Mouse (Mus musculus): ENCODE results near the gene Apc2.

Gene Apc2

GRCm38 (mm10) chr10:80262776-80263365, 32.9 kb upstream of the Apc2 start:
- in situ Hi-C loops (cut with MboI, MseI): no loop called here

GRCm38 (mm10) chr10:80264341-80265148, 31.2 kb upstream of the Apc2 start:
- in situ Hi-C loops (cut with MboI, MseI): no loop called here

DNA sequence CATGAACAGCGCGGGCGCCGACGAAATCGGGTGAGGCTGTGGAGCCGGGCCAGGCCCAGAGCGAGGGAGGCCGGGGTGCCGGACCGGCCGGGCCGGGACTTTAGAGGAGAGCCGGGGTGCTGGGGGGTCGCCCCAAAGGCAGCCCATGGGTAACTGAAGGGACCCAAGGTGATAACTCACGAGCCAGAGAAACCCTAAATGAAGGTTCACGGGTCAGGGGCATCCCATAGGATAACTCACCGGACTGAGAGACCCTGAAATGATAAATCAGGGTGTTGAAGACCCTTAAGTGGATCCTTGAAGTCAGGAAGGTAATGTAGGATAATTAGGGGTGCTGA, 30.7 kb upstream of the Apc2 start:
- in situ Hi-C loops (cut with MboI, MseI): no loop called here

DNA sequence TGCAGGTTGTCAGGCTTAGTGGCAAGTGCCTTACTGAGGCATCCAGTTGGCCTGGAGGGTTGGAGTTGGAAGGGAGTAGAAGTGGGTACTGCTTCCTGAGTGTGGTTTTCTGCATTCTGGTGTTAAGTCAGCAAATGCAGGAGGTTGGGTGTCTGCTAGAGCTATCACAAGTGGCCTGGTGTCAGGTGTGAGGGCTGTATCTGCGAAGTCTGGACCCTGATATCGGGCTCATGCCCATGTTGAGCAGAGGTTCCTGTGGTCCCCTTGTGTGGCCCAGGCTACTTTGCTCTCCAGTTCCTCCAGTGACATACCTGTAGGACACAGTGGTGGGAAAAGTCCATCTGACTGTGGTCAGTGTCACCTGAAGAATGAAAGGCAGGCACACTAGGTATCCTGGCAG, 25.7 kb upstream of the Apc2 start:
- in situ Hi-C loops (cut with MboI, MseI): no loop called here

- in situ Hi-C loops (cut with MboI, MseI): no loop called here
Observed at GRCm38 (mm10) chr10:80270734-80271181, 25.0 kb upstream of the Apc2 start.

- in situ Hi-C loops (cut with MboI, MseI): no loop called here
Observed at GRCm38 (mm10) chr10:80271186-80271843, 24.5 kb upstream of the Apc2 start.

- in situ Hi-C loops (cut with MboI, MseI): no loop called here
Observed at GRCm38 (mm10) chr10:80271870-80272585, 23.7 kb upstream of the Apc2 start.

- in situ Hi-C loops (cut with MboI, MseI): no loop called here
Observed at GRCm38 (mm10) chr10:80273847-80274246, 21.9 kb upstream of the Apc2 start.

GRCm38 (mm10) chr10:80276238-80276637, 19.5 kb upstream of the Apc2 start:
- in situ Hi-C loops (cut with MboI, MseI): no loop called here

DNA sequence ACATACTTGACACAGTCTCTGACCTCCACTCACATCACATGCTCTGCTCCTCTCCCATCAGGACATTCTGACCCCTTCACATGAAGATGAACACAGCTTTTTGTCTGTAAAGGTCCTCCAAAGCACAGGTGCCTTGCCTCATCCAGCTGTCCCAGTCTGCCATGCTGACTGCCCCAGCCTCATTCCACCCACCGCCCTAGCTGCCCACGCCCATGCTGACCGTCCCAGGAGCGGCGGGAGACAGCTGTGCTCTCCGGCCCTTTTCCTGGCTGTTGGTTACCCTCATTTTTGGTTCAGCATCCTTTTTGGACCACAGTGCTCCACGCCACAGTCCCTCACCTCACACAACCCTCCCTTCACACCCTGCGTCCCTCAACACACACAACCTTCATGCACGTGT, 17.4 kb upstream of the Apc2 start:
- in situ Hi-C loops (cut with MboI, MseI): no loop called here

DNA sequence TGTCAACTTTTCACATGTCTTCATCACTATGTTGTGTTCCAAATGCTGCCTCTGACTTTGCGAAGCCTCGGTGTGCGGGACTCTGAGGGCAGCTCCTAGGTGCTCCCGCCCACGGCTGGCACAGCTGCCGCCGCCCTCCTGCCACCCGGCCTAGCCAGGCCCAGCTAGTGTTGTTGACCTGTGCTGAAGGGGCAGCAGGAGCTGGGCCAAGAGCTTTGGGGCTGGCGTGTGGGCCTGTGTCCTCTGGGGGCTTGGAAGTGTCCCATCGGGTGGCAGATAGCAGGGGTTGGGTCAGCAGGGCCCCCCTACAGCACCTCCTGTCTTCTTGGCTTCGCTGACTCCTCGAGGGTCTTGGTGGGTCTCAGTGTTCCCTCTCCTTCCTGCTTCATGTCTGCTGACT, 16.5 kb upstream of the Apc2 start:
- in situ Hi-C loops (cut with MboI, MseI): no loop called here

- in situ Hi-C loops (cut with MboI, MseI): no loop called here
Observed at GRCm38 (mm10) chr10:80281304-80281703, 14.5 kb upstream of the Apc2 start.

- in situ Hi-C loops (cut with MboI, MseI): no loop called here
Observed at GRCm38 (mm10) chr10:80281921-80282371, 13.8 kb upstream of the Apc2 start.

GRCm38 (mm10) chr10:80282481-80283441, 13.0 kb upstream of the Apc2 start:
- in situ Hi-C loops (cut with MboI, MseI): no loop called here

DNA sequence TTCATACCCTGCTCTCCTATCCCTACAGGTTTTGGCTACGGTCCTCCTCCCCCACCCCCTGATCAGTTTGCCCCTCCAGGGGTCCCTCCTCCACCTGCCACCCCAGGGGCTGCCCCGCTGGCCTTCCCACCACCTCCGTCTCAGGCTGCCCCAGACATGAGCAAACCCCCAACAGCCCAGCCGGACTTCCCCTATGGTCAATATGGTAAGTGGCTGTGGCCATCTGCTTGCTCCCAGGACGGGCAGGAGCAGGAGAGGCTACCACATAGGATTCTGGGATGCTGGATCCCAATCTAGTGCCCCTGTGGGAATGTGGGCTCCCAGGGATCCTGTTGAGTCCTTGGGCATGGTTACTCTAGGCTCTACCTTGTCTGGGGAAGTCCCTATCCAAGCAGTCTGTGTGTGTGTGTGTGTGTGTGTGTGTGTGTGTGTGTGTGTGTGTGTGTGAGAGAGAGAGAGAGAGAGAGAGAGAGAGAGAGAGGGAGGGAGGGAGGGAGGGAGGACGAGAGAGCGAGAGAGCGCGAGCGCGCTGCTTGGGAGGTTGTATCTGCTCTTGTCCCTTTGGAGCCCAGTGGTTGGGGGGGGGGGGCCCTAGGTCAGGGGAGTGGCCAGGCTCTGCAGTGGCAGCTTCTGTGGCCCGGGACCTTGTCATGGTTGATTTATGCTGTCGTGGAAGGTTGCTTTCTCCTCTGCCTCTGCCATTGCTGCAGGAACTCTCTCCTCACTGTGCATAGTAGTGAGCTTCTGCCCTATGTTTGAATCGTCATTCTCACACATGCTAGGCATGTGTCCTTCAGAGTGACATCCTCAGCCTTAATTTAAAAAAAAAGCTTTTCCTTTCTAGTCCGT, 10.3 kb upstream of the Apc2 start:
- in situ Hi-C loops (cut with MboI, MseI): no loop called here

GRCm38 (mm10) chr10:80288097-80288496, 7.7 kb upstream of the Apc2 start:
- in situ Hi-C loops (cut with MboI, MseI): no loop called here

- in situ Hi-C loops (cut with MboI, MseI): no loop called here
Observed at GRCm38 (mm10) chr10:80288657-80289056, 7.1 kb upstream of the Apc2 start.

DNA sequence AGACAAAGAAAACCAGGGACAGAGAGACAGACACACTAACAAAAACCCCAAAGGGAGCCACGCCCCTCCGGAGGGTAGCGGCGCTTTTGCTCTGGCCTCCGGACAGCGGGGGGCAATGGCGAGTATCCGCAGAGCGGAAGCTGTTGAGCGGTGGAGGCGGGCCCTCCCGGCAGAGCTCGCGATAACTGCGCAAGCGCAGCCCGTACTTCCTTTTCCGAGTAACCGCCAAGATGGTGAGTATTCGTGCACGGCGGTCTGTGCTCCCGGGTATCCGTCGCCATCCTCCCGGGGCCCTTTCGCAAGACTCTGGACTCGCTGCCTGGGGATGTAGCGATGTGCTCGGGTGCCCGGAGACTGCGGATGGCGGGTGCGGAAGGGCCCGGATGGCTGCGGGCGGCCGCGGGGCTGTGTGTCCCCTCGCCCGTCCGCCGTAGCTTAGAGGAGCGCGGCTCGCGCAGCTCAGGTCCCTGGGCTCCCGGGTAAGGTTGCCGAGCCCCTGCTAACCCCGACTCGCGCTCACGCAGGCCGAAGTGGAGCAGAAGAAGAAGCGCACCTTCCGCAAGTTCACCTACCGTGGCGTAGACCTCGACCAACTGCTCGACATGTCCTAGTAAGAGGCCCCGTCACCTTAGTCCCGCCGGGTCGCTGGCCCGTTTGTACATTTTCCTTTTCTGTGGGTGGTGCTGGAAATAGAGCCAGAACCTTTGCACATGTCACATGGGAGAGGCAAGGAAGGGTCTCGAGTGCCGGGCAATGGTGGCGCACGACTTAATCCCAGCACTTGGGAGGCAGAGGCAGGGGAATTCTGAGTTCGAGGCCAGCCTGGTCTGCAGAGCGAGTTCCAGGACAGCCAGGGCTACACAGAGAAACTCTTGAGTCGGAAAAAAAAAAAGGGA, 3.3 kb upstream of the Apc2 start, which contains the start of gene Rps15:
Gene Rps15 (plus strand): TSS at position 203 of the 896 bp plus-strand sequence.
- in situ Hi-C loops (cut with MboI, MseI): no loop called here

GRCm38 (mm10) chr10:80293325-80293724, 2.5 kb upstream of the Apc2 start:
- in situ Hi-C loops (cut with MboI, MseI): no loop called here
